Mouse (Mus musculus) midbrain, embryonic 11.5 days (tissue): Measurements from ENCODE around the gene Cabcoco1. TPM values are rescaled to one million over a fixed set of nuclear protein-coding genes. Genes with fewer than 3 reads are reported as not detected.

Experiments used
- ATAC-seq: fragments of 200-750 bp; cut with Nextera tagmentation; 2 replicates; pipeline ENCODE4 v1.8.0; 2017; ENCODE audit warnings: moderate TSS enrichment, moderate library complexity; ENCODE audit not compliant: low FRiP score
- DNase-seq: peaks from one replicate; pipeline ENCODE4 v3.0.0; 2015; ENCODE audit warnings: low spot score; ENCODE audit errors: missing footprints
- H3K27ac ChIP-seq: fragments of 300-500 bp; sonication (generic); 2 replicates; pipeline ENCODE4 v1.5.1; 2014; ENCODE audit warnings: low read depth, low read length
- H3K27me3 ChIP-seq: fragments of 300-500 bp; sonication (generic); 2 replicates; pipeline ENCODE4 v1.6.1; 2014; ENCODE audit warnings: mild to moderate bottlenecking, low read length, moderate library complexity, mixed read lengths; ENCODE audit not compliant: control insufficient read depth, insufficient read depth
- H3K36me3 ChIP-seq: fragments of 300-500 bp; sonication (generic); 2 replicates; pipeline ENCODE4 v1.6.1; 2014; ENCODE audit warnings: mild to moderate bottlenecking, low read length, moderate library complexity, mixed read lengths; ENCODE audit not compliant: control insufficient read depth, insufficient read depth
- H3K4me1 ChIP-seq: fragments of 300-500 bp; sonication (generic); 2 replicates; pipeline ENCODE4 v1.6.1; 2014; ENCODE audit warnings: low read length; ENCODE audit not compliant: control insufficient read depth, insufficient read depth
- H3K4me2 ChIP-seq: fragments of 300-500 bp; sonication (generic); 2 replicates; pipeline ENCODE4 v1.6.1; 2014; ENCODE audit warnings: mild to moderate bottlenecking, moderate library complexity
- H3K4me3 ChIP-seq: fragments of 300-500 bp; sonication (generic); 2 replicates; pipeline ENCODE4 v1.5.1; 2014; ENCODE audit warnings: low read depth, low read length
- H3K9ac ChIP-seq: fragments of 300-500 bp; sonication (generic); 2 replicates; pipeline ENCODE4 v1.6.1; 2014; ENCODE audit warnings: low read length
- H3K9me3 ChIP-seq: fragments of 300-500 bp; sonication (generic); 2 replicates; pipeline ENCODE4 v1.6.1; 2016; ENCODE audit warnings: low read length; ENCODE audit not compliant: control insufficient read depth
- WGBS: fragments of 180-500 bp; shearing (Covaris S2); extraction: QIAGEN DNeasy Blood & Tissue Kit; methylation state at CpG from one replicate; pipeline ENCODE4 v1.1.7; 2014; 5-methylcytosine and 5-hydroxymethylcytosine counted together
- polyA plus RNA-seq: library from polyadenylated mRNA; unstranded; fragments of >200 nt; fragmentation: Nextera tagmentation; extraction: Ambion mirVana; gene quantifications from 2 replicates; pipeline ENCODE4 v1.2.1, GENCODE M21; 2014

Cabcoco1 gene
- polyA plus RNA-seq, 1 experiment from 2014 or later = 0.18 TPM

DNA sequence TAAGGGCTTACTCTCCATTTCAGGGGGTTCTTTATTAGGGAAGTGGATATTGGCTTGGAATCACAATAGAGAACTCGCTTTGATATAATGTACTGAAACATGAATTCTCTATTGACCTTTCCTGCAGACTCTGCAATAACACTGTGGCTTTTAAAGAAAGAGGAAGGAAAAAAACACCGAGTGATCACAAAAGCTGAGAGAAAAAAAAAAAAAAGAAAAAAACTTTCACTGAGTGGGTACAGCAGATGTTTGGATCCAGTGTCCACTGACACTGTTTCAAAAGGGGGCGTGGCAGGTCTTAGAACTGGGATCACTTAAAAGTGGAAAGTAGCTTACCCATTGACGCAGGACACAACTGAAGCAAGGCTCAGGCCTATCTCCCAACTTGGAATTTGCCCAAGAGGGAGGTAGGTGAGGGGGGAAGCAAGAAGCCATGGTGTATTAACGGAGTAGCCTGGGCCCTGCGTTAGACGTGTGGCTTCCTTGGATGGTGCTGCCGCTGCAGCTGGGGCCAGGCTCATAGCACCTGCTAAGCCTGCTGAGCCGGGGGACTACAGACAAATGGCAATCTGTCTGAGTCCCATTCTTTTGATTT lies 107.6 kb downstream of the Cabcoco1 start:
- 82% methylated on average over 9 of the region's 9 CpGs for WGBS
- H3K27me3 ChIP-seq = no peaks in the 10 kb centered on the region
- DNase-seq = no peak

DNA sequence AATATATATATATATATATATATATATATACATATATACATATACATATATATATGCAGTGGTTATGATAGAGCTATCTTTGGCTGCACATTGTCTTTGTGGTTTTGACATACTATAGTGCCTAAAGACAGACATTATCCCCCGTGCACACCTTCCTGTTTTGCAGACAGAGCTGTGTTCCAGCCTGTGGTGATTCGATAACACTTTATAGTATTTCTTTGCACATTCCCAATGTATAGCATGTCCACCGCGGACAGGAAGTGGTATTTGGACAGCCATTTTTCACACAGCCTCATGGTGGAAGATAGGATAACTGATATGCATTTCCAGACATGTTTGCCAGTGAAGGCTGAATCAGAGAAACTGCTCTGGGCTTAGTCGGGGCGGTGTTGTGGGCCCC lies 110.3 kb downstream of the Cabcoco1 start:
- H3K4me2 ChIP-seq = no peak overlapping the region
- ATAC-seq (no peak), DNase-seq (no peak)
- no peak overlapping the region for H3K27ac ChIP-seq
- H3K9me3 ChIP-seq = no peaks in the 10 kb centered on the region
- no peaks in the 10 kb centered on the region for H3K4me1 ChIP-seq
- no peaks in the 10 kb centered on the region for H3K27me3 ChIP-seq
- H3K9ac ChIP-seq = no peak overlapping the region
- 95% methylated on average over 6 of the region's 6 CpGs for WGBS
- H3K4me3 ChIP-seq = no peak overlapping the region
- H3K36me3 ChIP-seq = no peaks in the 10 kb centered on the region

More for the DNA sequence above, 107.6 kb downstream of the Cabcoco1 start:
- ATAC-seq = no peak
- no peaks in the 10 kb centered on the region for H3K9me3 ChIP-seq
- no peak overlapping the region for H3K4me2 ChIP-seq
- H3K9ac ChIP-seq = no peak overlapping the region
- no peak overlapping the region for H3K27ac ChIP-seq
- H3K4me3 ChIP-seq = no peak overlapping the region
- H3K36me3 ChIP-seq = no peaks in the 10 kb centered on the region
- H3K4me1 ChIP-seq = no peaks in the 10 kb centered on the region

DNA sequence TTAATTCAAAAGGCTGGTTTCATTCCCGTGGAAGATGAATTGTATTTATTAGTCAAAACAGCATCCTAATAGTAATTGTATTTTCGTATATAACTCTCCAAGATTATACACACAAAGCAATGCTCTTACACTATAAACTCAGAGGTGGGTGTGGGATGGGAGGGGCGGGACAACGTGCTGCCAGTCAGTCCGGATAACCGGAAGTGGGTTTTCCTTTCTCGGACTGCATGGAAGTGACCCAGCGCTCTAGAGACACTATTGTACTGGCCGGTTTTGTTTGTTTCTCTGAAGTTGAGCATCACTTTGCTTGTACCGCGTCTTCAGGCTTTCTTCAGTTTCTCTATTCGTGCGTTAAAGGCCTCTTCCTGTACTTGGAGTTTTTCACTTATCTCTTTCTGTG lies 110.8 kb downstream of the Cabcoco1 start:
- no peak overlapping the region for H3K9ac ChIP-seq
- H3K4me3 ChIP-seq = no peak overlapping the region
- 94% methylated on average over 13 of the region's 13 CpGs for WGBS

DNA sequence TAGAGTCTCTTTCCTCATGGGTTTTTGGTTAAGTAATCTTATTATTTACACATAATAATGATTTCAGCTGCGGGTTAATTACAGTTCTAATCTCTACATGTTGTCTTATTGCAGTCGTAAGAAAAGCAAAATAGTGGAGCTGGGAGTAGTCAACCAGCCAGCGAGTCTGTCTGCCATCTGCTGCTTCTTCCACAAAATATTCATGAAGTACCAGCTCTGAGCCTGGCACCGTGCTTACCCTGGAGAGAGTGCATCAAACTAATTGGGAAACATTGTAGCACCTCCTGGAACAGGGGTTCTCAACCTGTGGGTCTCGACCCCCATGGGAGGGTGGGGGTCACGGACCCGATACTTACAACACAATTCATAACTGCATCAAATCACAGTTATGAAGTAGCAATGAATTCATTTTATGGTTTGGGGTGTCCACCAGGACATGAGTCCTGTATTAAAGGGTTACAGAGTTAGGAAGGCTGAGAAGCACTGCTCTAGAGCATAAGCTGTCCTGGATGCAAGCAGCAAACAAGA lies 121.2 kb downstream of the Cabcoco1 start:
- Histone ChIP-seq H3K27ac (no peak overlapping the region), H3K4me3 (no peak overlapping the region), H3K27me3 (no peaks in the 10 kb centered on the region), H3K9ac (no peak overlapping the region), H3K9me3 (no peaks in the 10 kb centered on the region), H3K4me1 (no peaks in the 10 kb centered on the region), H3K36me3 (no peaks in the 10 kb centered on the region), H3K4me2 (no peak overlapping the region)
- ATAC-seq = no peak
- WGBS = 90% methylated on average over 7 of the region's 7 CpGs
- DNase-seq = no peak

More for the DNA sequence above, 110.8 kb downstream of the Cabcoco1 start:
- no peak for DNase-seq
- Histone ChIP-seq H3K9me3 (no peaks in the 10 kb centered on the region), H3K4me1 (no peaks in the 10 kb centered on the region), H3K36me3 (no peaks in the 10 kb centered on the region), H3K27me3 (no peaks in the 10 kb centered on the region), H3K4me2 (no peak overlapping the region), H3K27ac (no peak overlapping the region)
- ATAC-seq = no peak

DNA sequence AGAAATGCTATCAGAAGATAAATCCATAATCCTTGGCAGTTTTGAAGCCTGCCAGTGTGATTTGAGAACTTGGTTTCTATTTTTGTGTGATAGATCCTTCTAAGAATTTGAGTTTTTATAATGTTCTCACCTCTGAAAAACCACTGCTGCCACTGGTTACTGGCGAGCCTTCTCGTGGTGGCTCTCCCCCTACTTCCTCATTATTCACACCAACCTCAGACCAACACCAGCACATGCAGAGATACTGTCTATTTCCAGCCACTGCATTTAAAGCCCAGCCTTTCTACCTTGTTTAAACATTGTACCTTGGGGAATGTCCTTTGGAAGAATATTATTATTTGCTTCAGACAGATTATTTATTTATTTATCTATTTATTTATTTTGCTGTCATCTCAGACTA lies 121.8 kb downstream of the Cabcoco1 start:
- no peak for ATAC-seq
- H3K27ac ChIP-seq = no peak overlapping the region
- H3K27me3 ChIP-seq = no peaks in the 10 kb centered on the region
- H3K4me1 ChIP-seq = no peaks in the 10 kb centered on the region
- no peaks in the 10 kb centered on the region for H3K9me3 ChIP-seq
- H3K4me2 ChIP-seq = no peak overlapping the region
- no peak for DNase-seq
- H3K36me3 ChIP-seq = no peaks in the 10 kb centered on the region
- WGBS = 94% methylated on average over 2 of the region's 2 CpGs
- no peak overlapping the region for H3K4me3 ChIP-seq
- H3K9ac ChIP-seq = no peak overlapping the region

DNA sequence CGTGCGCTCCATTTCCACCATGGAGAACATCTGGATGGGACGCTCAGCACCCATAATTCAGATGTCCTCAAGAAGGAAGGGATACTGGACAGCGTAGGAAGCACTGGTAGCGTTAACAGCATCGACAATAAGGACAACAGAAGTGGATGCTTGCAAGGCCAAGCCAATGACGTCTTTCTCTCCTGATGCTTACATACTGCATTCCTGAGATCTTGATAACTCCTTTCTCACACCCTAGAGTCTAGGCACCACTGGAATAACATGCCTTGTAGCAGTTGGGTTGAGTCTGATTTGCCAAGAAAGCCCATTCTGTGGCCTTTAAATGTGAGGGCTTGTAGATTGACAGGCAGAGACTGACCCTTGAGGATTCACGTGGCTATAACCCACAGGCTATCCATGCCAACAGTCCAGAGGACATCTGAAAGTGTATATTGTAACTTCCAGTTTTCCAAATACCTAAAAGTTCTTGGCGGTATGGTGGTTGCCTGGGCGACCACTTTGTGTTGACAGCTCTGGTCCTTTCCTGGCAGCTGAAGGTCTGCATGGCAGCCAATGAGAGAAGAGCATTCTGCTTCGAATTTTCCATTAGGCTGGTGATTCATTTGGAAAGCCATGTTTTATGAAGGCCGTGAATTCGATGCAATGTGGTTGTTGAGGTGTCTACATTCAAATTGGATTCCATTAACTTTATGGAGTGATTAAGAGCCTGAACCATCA lies 124.5 kb downstream of the Cabcoco1 start:
- Histone ChIP-seq H3K9ac (no peak overlapping the region), H3K36me3 (no peaks in the 10 kb centered on the region), H3K9me3 (no peaks in the 10 kb centered on the region), H3K27me3 (no peaks in the 10 kb centered on the region), H3K4me1 (no peaks in the 10 kb centered on the region), H3K4me2 (no peak overlapping the region), H3K27ac (no peak overlapping the region), H3K4me3 (no peak overlapping the region)
- WGBS = 91% methylated on average over 13 of the region's 13 CpGs
- DNase-seq = no peak
- ATAC-seq = no peak

DNA sequence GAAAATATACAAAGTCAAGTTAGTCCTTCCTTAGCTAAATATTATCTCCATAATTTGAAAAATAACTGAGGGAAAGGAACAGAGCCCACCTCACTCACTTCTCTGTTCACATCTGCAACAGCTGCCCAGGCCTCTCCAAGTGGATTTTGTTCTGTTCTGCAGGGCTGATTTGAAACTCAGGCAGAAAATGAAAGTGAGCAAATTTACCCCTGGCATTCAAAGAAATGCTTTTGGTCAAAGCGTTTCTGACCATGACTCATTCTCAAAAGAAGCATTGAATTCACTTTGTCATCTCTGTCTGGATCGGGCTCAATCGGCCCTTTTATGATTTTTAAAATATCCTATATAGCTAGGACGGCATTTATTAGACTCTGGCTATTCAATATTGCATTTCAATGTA lies 135.8 kb downstream of the Cabcoco1 start:
- Histone ChIP-seq H3K27me3 (no peaks in the 10 kb centered on the region), H3K4me3 (no peak overlapping the region), H3K9ac (no peak overlapping the region), H3K27ac (no peak overlapping the region), H3K9me3 (no peaks in the 10 kb centered on the region), H3K36me3 (no peaks in the 10 kb centered on the region), H3K4me2 (no peak overlapping the region), H3K4me1 (no peaks in the 10 kb centered on the region)
- no peak for DNase-seq
- no peak for ATAC-seq
- 83% methylated on average over 4 of the region's 4 CpGs for whole genome bisulfite sequencing

DNA sequence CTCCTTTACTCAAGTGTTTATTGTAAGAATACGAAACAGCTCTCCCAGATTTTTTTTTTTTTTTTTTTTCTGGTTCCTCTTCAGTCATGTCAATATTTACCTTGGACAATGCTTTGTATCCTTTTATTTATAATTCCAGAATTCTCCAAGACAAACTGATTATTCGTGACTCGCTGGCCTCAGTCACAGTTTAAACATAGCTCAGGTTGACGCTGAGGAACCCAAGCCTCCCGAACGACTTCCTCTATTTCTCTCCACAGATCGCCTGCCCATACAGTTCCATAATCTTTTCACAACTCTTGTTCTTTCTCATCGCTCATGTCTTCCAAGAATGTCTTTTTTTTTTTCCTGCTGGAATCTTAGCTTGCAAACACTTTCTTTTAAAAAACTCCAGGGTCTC lies 144.9 kb downstream of the Cabcoco1 start:
- Histone ChIP-seq H3K27ac (no peak overlapping the region), H3K9me3 (peaks cover 2% of the 10 kb centered on the region; the same call in 1 of the 2 replicates), H3K4me2 (no peak overlapping the region), H3K36me3 (no peaks in the 10 kb centered on the region), H3K9ac (no peak overlapping the region), H3K27me3 (no peaks in the 10 kb centered on the region), H3K4me3 (no peak overlapping the region), H3K4me1 (no peaks in the 10 kb centered on the region)
- ATAC-seq (no peak), DNase-seq (no peak)
- WGBS = 82% methylated on average over 8 of the region's 8 CpGs

DNA sequence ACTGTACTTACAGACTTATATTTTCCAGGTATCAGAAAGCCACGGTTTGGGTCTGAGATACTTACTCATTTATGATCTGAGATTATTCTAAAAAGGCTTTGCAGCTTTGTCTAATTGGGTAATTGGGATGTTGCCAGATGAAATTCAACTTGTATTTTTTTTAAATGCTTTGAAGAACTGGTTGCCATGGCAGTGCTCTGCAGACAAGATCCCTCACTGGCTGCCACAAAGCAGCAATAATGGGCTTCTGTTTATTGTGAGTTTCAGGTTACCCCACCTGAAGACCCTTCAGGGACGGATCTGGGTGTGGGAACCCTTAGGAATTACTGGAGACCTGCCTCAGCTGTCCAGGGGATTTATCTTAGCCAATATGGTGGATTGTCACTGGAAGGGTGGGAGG lies 145.6 kb downstream of the Cabcoco1 start:
- H3K9ac ChIP-seq = no peak overlapping the region
- no peaks in the 10 kb centered on the region for H3K36me3 ChIP-seq
- no peaks in the 10 kb centered on the region for H3K27me3 ChIP-seq
- WGBS = 64% methylated on average over 2 of the region's 2 CpGs
- no peak overlapping the region for H3K27ac ChIP-seq
- ATAC-seq (no peak), DNase-seq (no peak)
- no peak overlapping the region for H3K4me2 ChIP-seq
- peaks cover 2% of the 10 kb centered on the region; the same call in 1 of the 2 replicates for H3K9me3 ChIP-seq
- H3K4me3 ChIP-seq = no peak overlapping the region
- no peaks in the 10 kb centered on the region for H3K4me1 ChIP-seq
